In genomic region chr8:94876197-94876730, GRCm38 (mm10) we compare ENCODE assay signal across 8 mouse cellular contexts. TPM values are rescaled to one million over a fixed set of nuclear protein-coding genes. Genes with fewer than 3 reads are reported as not detected.
DNase-seq lines count a peak whose midpoint lies in the region; ATAC-seq and TF ChIP-seq lines count a peak whose summit lies in the region.

Gene Dok4 (minus strand): TSS chr8:94876330.

- peak; percentile 86 for ATAC-seq in heart, embryonic 13.5 days (ENCODE audit: extremely low read depth, insufficient number of reproducible peaks, low FRiP score, low TSS enrichment)
- peak; percentile 85 for ATAC-seq in liver, embryonic 16.5 days (ENCODE audit: low read depth)
- ATAC-seq in neural tube, embryonic 12.5 days (ENCODE audit: low FRiP score, low read depth), result peak; percentile 66
- ATAC-seq in stomach, postnatal 0 days (ENCODE audit: low FRiP score, low TSS enrichment), result peak; percentile 61

- no peak for TF ChIP-seq POLR2A in bone marrow macrophage, adult 2 months (IDR thresholded peaks at IDR 0.05; ENCODE audit: borderline replicate concordance, low read depth, low read length)

- peak within 1 kb of the TSS; percentile 57 for H3K4me3 ChIP-seq in bone marrow macrophage, adult 2 months (ENCODE audit: insufficient read depth, low read length)
- H3K4me3 ChIP-seq in erythroblast, embryonic 14.5 days (replicated peaks), result peak within 1 kb of the TSS; percentile 70
- peak within 1 kb of the TSS; percentile 76 for H3K4me3 ChIP-seq in heart, embryonic 13.5 days
- H3K4me3 ChIP-seq in liver, embryonic 16.5 days (ENCODE audit: low read depth, low read length), result peak within 1 kb of the TSS; percentile 84
- peak within 1 kb of the TSS; percentile 58 for H3K4me3 ChIP-seq in neural tube, embryonic 12.5 days
- H3K4me3 ChIP-seq in stomach, postnatal 0 days (ENCODE audit: low read depth, low read length), result peak within 1 kb of the TSS; percentile 66

- H3K36me3 ChIP-seq in erythroblast, embryonic 14.5 days (ENCODE audit: control insufficient read depth), result peaks cover 29% of the 10 kb centered on the region
- no peaks in the 10 kb centered on the region for H3K36me3 ChIP-seq in heart, embryonic 13.5 days
- H3K36me3 ChIP-seq in liver, embryonic 16.5 days (ENCODE audit: control insufficient read depth, insufficient read depth), result no peaks in the 10 kb centered on the region
- H3K36me3 ChIP-seq in neural tube, embryonic 12.5 days, result no peaks in the 10 kb centered on the region
- no peaks in the 10 kb centered on the region for H3K36me3 ChIP-seq in stomach, postnatal 0 days (ENCODE audit: control insufficient read depth, insufficient read depth, low read length)

- peaks cover 57% of the 10 kb centered on the region for H3K27me3 ChIP-seq in erythroblast, embryonic 14.5 days (ENCODE audit: control insufficient read depth)
- no peaks in the 10 kb centered on the region for H3K27me3 ChIP-seq in heart, embryonic 13.5 days (replicated peaks)
- peaks cover 15% of the 10 kb centered on the region for H3K27me3 ChIP-seq in liver, embryonic 16.5 days (ENCODE audit: control insufficient read depth, insufficient read depth, low read depth, low read length)
- peaks cover 17% of the 10 kb centered on the region for H3K27me3 ChIP-seq in neural tube, embryonic 12.5 days (replicated peaks)
- H3K27me3 ChIP-seq in stomach, postnatal 0 days (ENCODE audit: control insufficient read depth, insufficient read depth, low read length), result no peaks in the 10 kb centered on the region

- TF ChIP-seq CTCF in bone marrow macrophage, adult 2 months (IDR thresholded peaks at IDR 0.05; ENCODE audit: low read depth, low read length), result no peak
- TF ChIP-seq CTCF in stomach, postnatal 0 days (IDR thresholded peaks at IDR 0.05; ENCODE audit: low read depth), result peak; percentile 3; the same call in 1 of the 2 replicates

- TF ChIP-seq EP300 in stomach, postnatal 0 days (optimal IDR thresholded peaks at IDR 0.05), result no peak

- H3K4me1 ChIP-seq in bone marrow macrophage, adult 2 months (ENCODE audit: control insufficient read depth, insufficient read depth, low read length), result 0 out of 2 replicates have a peak, but pooled peaks cover 7% of the 10 kb centered on the region
- peaks cover 62% of the 10 kb centered on the region for H3K4me1 ChIP-seq in erythroblast, embryonic 14.5 days (ENCODE audit: control insufficient read depth)
- H3K4me1 ChIP-seq in heart, embryonic 13.5 days, result peaks cover 43% of the 10 kb centered on the region
- peaks cover 28% of the 10 kb centered on the region for H3K4me1 ChIP-seq in liver, embryonic 16.5 days (ENCODE audit: control insufficient read depth, low read depth, low read length)
- peaks cover 21% of the 10 kb centered on the region for H3K4me1 ChIP-seq in neural tube, embryonic 12.5 days
- peaks cover 9% of the 10 kb centered on the region for H3K4me1 ChIP-seq in stomach, postnatal 0 days (replicated peaks; ENCODE audit: control insufficient read depth, insufficient read depth)

- H3K27ac ChIP-seq in bone marrow macrophage, adult 2 months (ENCODE audit: insufficient read depth, low read depth, low read length), result no peak within 1 kb of the TSS
- peak within 1 kb of the TSS; percentile 84 for H3K27ac ChIP-seq in heart, embryonic 13.5 days (replicated peaks)
- H3K27ac ChIP-seq in liver, embryonic 16.5 days (ENCODE audit: low read length), result peak within 1 kb of the TSS; percentile 96
- no peak within 1 kb of the TSS for H3K27ac ChIP-seq in neural tube, embryonic 12.5 days
- H3K27ac ChIP-seq in stomach, postnatal 0 days (replicated peaks), result peak within 1 kb of the TSS; percentile 86

- under 1% methylated on average over 30 of the region's 37 CpGs for WGBS in heart, embryonic 13.5 days
- WGBS in liver, embryonic 16.5 days (ENCODE audit: insufficient replicate concordance), result under 1% methylated on average over 27 of the region's 37 CpGs
- under 1% methylated on average over 37 of the region's 37 CpGs for WGBS in neural tube, embryonic 12.5 days
- WGBS in stomach, postnatal 0 days, result under 1% methylated on average over 19 of the region's 37 CpGs

- peak within 1 kb of the TSS; percentile 99 for H3K4me2 ChIP-seq in heart, embryonic 13.5 days
- peak within 1 kb of the TSS; percentile 89 for H3K4me2 ChIP-seq in liver, embryonic 16.5 days (ENCODE audit: low read depth, low read length)
- H3K4me2 ChIP-seq in neural tube, embryonic 12.5 days (replicated peaks), result peak within 1 kb of the TSS; percentile 98
- peak within 1 kb of the TSS; percentile 91 for H3K4me2 ChIP-seq in stomach, postnatal 0 days (replicated peaks; ENCODE audit: low read depth)

- peak within 1 kb of the TSS; percentile 88 for H3K9ac ChIP-seq in heart, embryonic 13.5 days
- H3K9ac ChIP-seq in liver, embryonic 16.5 days (ENCODE audit: low read depth, low read length), result peak within 1 kb of the TSS; percentile 94
- peak within 1 kb of the TSS; percentile 68 for H3K9ac ChIP-seq in neural tube, embryonic 12.5 days
- H3K9ac ChIP-seq in stomach, postnatal 0 days (ENCODE audit: low read length), result peak within 1 kb of the TSS; percentile 71

- DNase-seq in CD4-positive helper T cell, adult 2 months (ENCODE audit: low read depth, low spot score), result peak; percentile 86
- peak; percentile 97 for DNase-seq in kidney, postnatal 10 days
- peak; percentile 96 for DNase-seq in stomach, postnatal 0 days (ENCODE audit: low spot score)

- no peaks in the 10 kb centered on the region for H3K9me3 ChIP-seq in erythroblast, embryonic 14.5 days (ENCODE audit: control insufficient read depth, low read length)
- H3K9me3 ChIP-seq in heart, embryonic 13.5 days, result no peaks in the 10 kb centered on the region
- H3K9me3 ChIP-seq in liver, embryonic 16.5 days (replicated peaks; ENCODE audit: control insufficient read depth, low read length), result no peaks in the 10 kb centered on the region
- no peaks in the 10 kb centered on the region for H3K9me3 ChIP-seq in neural tube, embryonic 12.5 days
- no peaks in the 10 kb centered on the region for H3K9me3 ChIP-seq in stomach, postnatal 0 days (ENCODE audit: control insufficient read depth, low read length)

RNA-seq across cellular contexts. Expression of gene Dok4, which starts in this region (rescaled TPM):
- polyA plus RNA-seq in bone marrow macrophage, adult 2 months (2012; ENCODE audit: insufficient read depth, insufficient read length, missing spikeins), result 3.7 and 7.4 TPM in 2 replicates
- 11.8 and 12.5 TPM in 2 replicates for polyA plus RNA-seq in erythroblast, embryonic 14.5 days (2012)
- polyA plus RNA-seq in heart, embryonic 13.5 days (2015; fragmentation: Nextera tagmentation; extraction: Ambion mirVana), result 35.5 and 38.2 TPM in 2 replicates
- 7.8 and 9.4 TPM in 2 replicates for polyA plus RNA-seq in liver, embryonic 16.5 days (2015; fragmentation: Nextera tagmentation; extraction: Ambion mirVana)
- 32.7 and 41.8 TPM in 2 replicates for polyA plus RNA-seq in neural tube, embryonic 12.5 days (2016; fragmentation: Nextera tagmentation; extraction: Ambion mirVana)
- 19.3 and 20.5 TPM in 2 replicates for polyA plus RNA-seq in stomach, postnatal 0 days (2015; fragmentation: Nextera tagmentation; extraction: Ambion mirVana)

Comparison
In these comparisons a context has a peak if more than half of its experiments do, and no peak if none do; other contexts are left out.
1. H3K27ac ChIP-seq: peak in heart, embryonic 13.5 days (single experiment), liver, embryonic 16.5 days (single experiment) and stomach, postnatal 0 days (single experiment); none in bone marrow macrophage, adult 2 months (single experiment) and neural tube, embryonic 12.5 days (single experiment).
2. Peak in every context shown above with its lines, with median percentiles within 50 percentile points of each other: DNase-seq, H3K4me3 ChIP-seq, ATAC-seq, H3K4me2 ChIP-seq and H3K9ac ChIP-seq.